Mouse (Mus musculus) stomach, embryonic 14.5 days (tissue): ENCODE measurements at regions not wholly inside any gene's neighbourhood (a gene's known extent, or its start where the extent isn't known, plus 50 kb on each side); places are given as distances from the start of the nearest gene placed in this dataset.
A peak's percentile ranks its signal among the peaks of the same experiment; 100 is the strongest.

Experiments used
- ATAC-seq: fragments of 200-750 bp; cut with Nextera tagmentation; 2 replicates; pipeline ENCODE4 v1.8.0; 2017; ENCODE audit warnings: low read depth, moderate TSS enrichment; ENCODE audit not compliant: insufficient number of reproducible peaks, insufficient read depth, low FRiP score
- H3K27ac ChIP-seq: fragments of 300-500 bp; sonication (generic); 2 replicates; pipeline ENCODE4 v1.5.1; 2014; ENCODE audit warnings: mild to moderate bottlenecking, low read length, moderate library complexity, mixed read lengths
- H3K27me3 ChIP-seq: fragments of 300-500 bp; sonication (generic); 2 replicates; pipeline ENCODE4 v1.6.1; 2014; ENCODE audit warnings: low read length, control low read depth, mixed read lengths; ENCODE audit not compliant: control insufficient read depth, insufficient read depth
- H3K36me3 ChIP-seq: fragments of 300-500 bp; sonication (generic); 2 replicates; pipeline ENCODE4 v1.6.1; 2014; ENCODE audit warnings: mild to moderate bottlenecking, control low read depth, low read length, moderate library complexity, mixed read lengths; ENCODE audit not compliant: control insufficient read depth, insufficient read depth
- H3K4me1 ChIP-seq: fragments of 300-500 bp; sonication (generic); 2 replicates; pipeline ENCODE4 v1.6.1; 2014; ENCODE audit warnings: low read length, control low read depth, mixed read lengths; ENCODE audit not compliant: control insufficient read depth, insufficient read depth
- H3K4me2 ChIP-seq: fragments of 300-500 bp; sonication (generic); replicated peaks from 2 replicates; pipeline ENCODE4 v1.6.1; 2014; ENCODE audit warnings: low read depth, low read length, control low read depth
- H3K4me3 ChIP-seq: fragments of 300-500 bp; sonication (generic); 2 replicates; pipeline ENCODE4 v1.5.1; 2014; ENCODE audit warnings: low read depth, low read length, control low read depth
- H3K9ac ChIP-seq: fragments of 300-500 bp; sonication (generic); replicated peaks from 2 replicates; pipeline ENCODE4 v1.6.1; 2014; ENCODE audit warnings: low read depth, mild to moderate bottlenecking, control low read depth, low read length, moderate library complexity, mixed read lengths
- H3K9me3 ChIP-seq: fragments of 300-500 bp; sonication (generic); 2 replicates; pipeline ENCODE4 v1.6.1; 2016; ENCODE audit warnings: low read depth, low read length, control low read depth; ENCODE audit not compliant: control insufficient read depth
- WGBS: fragments of 180-500 bp; shearing (Covaris S2); extraction: QIAGEN DNeasy Blood & Tissue Kit; methylation state at CpG from one replicate; pipeline ENCODE4 v1.1.7; 2014; 5-methylcytosine and 5-hydroxymethylcytosine counted together

DNA sequence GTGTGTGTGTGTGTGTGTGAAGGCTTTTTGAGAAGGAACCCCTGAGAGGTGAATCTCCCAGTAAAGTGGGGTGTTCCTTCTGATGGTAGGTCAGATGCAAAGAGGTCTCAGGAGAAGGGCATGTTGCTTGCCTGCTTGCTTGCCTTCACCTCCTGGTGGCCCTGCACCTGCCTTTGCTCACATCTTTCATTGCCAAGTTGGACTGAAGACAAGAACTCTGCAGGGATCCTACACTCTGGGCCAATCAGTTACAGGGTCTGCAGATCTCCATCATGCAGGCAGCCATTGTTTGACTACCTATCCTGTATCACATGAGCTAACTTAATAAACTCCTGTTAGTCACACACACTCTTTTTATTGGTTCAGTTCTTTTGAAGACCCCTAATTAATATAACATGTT lies 148.4 kb downstream of the Sox11 start:
- Histone ChIP-seq H3K4me2 (no peak overlapping the region), H3K9me3 (no peaks in the 10 kb centered on the region), H3K27ac (no peak overlapping the region), H3K27me3 (no peaks in the 10 kb centered on the region), H3K4me3 (no peak overlapping the region), H3K4me1 (no peaks in the 10 kb centered on the region), H3K36me3 (no peaks in the 10 kb centered on the region), H3K9ac (no peak overlapping the region)
- no peak for ATAC-seq

DNA sequence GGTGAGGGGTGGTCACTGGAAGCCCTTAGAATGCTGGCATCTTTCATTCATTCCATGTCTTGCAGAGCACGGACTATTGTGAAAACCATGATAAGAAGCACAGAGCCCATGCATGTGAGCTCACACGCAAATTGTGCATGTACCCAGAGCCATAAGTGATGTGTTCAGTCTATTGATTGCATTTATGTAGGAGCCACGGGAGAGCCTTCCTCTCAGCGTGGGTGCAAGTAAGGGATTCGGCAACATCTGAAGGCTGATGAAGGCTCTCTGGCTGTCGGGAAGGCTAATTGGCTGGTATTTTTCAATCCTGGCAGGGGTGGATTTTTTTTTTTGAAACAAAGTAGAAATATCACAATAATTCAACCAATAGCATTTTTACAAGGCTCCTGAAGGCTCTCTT lies 150.5 kb downstream of the Sox11 start:
- Histone ChIP-seq H3K9ac (no peak overlapping the region), H3K36me3 (no peaks in the 10 kb centered on the region), H3K27ac (no peak overlapping the region), H3K9me3 (no peaks in the 10 kb centered on the region), H3K4me3 (no peak overlapping the region), H3K27me3 (no peaks in the 10 kb centered on the region), H3K4me2 (no peak overlapping the region), H3K4me1 (no peaks in the 10 kb centered on the region)
- no peak for ATAC-seq
- 90% methylated on average over 6 of the region's 6 CpGs for WGBS

DNA sequence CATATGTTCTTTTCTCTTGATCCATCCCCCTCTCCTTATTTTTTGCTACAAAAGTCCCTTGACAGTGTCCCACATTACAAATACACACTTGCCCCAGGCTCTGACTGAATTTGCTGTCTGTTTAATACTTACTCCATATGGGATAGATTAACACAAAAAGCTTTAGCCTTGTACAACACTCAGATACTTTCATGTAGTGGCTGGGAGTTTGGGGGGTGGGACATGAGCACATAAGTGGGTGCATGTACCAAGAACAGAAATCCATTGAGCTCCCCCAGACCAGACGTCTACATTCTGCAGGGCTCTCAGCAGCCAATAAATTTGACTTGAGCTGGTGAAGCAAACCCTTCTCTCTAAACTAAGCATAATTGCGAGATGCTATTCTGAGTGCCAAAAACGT lies 154.9 kb downstream of the Sox11 start:
- no peaks in the 10 kb centered on the region for H3K36me3 ChIP-seq

DNA sequence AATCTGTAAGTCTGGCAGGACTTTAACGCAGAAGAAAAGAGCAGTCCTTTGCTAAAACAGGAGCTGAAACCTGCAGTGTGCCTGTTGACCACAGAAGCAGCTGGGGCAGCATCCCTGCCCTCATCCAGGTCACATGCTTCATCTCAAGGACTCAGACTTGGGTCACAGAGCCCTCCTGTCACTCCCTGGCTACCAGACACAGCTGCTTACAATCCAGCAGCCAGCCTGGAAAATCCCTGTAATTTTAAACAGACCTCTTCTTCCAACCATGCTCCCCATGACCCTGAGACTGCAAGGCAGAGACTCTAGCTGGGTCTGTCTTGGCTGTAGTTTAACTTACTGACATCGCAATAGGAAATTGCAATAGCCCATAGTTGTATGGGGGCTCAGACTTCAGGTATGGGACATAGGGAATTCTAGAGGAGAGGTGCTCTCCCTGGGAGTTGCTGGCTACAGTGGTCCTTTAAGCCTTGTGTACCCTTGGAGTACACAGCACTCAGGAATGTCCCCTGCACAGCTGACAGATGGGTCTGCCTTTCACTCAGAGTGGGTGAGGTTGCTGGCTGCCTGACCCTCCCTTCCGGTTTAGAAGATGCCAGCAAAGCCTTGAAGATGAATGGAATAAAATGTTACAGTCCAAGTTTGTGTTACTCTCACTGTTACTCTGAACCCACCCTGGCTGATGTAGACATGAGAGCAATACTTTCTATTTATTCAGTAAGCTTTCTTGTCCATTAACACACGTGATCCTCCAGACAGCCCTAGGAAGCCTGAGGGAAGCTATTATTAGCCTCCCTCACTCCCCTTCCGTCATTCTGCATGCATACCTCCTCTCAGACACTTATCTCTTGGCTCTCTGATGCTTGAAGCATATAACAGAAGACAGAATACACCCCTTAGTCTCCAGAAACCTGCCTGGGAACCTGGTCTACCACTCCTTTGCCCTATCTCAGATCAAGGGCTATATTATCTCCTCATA lies 159.7 kb downstream of the Sox11 start:
- ATAC-seq = peak; percentile 23; the same call in 1 of the 2 replicates
- Histone ChIP-seq H3K27ac (no peak overlapping the region; the same call in 1 of the 2 replicates), H3K27me3 (no peaks in the 10 kb centered on the region), H3K36me3 (no peaks in the 10 kb centered on the region), H3K4me3 (no peak overlapping the region), H3K4me2 (no peak overlapping the region), H3K4me1 (peaks cover 15% of the 10 kb centered on the region), H3K9me3 (no peaks in the 10 kb centered on the region; the same call in 1 of the 2 replicates), H3K9ac (no peak overlapping the region)
- WGBS = 28% methylated on average over 5 of the region's 5 CpGs

More for the DNA sequence above, 154.9 kb downstream of the Sox11 start:
- Histone ChIP-seq H3K27me3 (no peaks in the 10 kb centered on the region), H3K9me3 (no peaks in the 10 kb centered on the region), H3K4me2 (no peak overlapping the region), H3K4me3 (no peak overlapping the region), H3K9ac (no peak overlapping the region), H3K27ac (no peak overlapping the region), H3K4me1 (peaks cover 11% of the 10 kb centered on the region)
- WGBS = 30% methylated on average over 3 of the region's 3 CpGs
- no peak for ATAC-seq

DNA sequence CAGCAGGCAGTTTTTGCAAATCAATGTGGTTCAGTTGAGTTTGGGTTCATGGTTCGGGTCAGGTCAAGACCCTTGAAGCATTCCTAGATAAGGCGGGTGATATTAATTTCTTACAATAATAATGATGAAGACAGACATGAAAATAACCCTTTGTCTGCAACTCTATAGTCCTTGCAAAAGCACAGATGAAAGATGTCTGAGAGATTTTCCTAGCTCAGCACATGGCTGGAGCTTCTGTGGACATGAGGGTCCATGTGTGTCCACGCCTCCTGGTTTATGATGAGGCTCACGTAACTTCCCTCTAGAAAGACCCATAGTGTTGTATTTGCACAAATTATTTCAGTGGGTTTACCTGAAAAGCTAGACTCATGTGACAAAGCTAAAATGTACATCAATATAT lies 168.8 kb downstream of the Sox11 start:
- no peak overlapping the region for H3K4me2 ChIP-seq
- H3K9ac ChIP-seq = no peak overlapping the region
- 0 out of 2 replicates have a peak, but pooled peaks cover 6% of the 10 kb centered on the region for H3K4me1 ChIP-seq
- no peak overlapping the region for H3K4me3 ChIP-seq
- H3K9me3 ChIP-seq = no peaks in the 10 kb centered on the region; the same call in 1 of the 2 replicates
- WGBS = 87% methylated on average over 4 of the region's 4 CpGs
- H3K27ac ChIP-seq = no peak overlapping the region
- no peaks in the 10 kb centered on the region for H3K27me3 ChIP-seq
- no peak for ATAC-seq
- no peaks in the 10 kb centered on the region for H3K36me3 ChIP-seq

DNA sequence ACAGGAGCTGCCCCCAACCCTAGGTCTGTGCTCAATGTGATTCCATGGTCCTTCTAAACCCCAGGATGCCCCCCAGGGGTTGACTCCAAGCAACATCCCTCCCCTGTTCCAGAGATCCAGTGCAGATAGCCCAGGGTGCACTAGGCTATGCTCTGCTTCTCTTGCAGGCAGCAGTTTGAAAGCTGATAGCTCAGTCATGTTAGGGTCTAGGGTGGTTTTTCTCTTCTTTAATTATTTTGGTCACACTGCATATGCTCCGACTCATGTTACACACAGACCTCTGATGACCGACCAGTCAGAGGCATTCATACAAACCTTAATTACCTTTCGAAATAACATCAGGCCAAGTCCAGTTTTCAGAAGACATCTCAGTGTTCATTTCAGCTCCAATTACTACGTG lies 169.2 kb downstream of the Sox11 start:
- Histone ChIP-seq H3K4me2 (no peak overlapping the region), H3K4me3 (no peak overlapping the region), H3K4me1 (0 out of 2 replicates have a peak, but pooled peaks cover 6% of the 10 kb centered on the region), H3K9me3 (no peaks in the 10 kb centered on the region; the same call in 1 of the 2 replicates), H3K27me3 (no peaks in the 10 kb centered on the region), H3K36me3 (no peaks in the 10 kb centered on the region), H3K27ac (no peak overlapping the region), H3K9ac (no peak overlapping the region)
- 76% methylated on average over 4 of the region's 4 CpGs for WGBS
- ATAC-seq = no peak

DNA sequence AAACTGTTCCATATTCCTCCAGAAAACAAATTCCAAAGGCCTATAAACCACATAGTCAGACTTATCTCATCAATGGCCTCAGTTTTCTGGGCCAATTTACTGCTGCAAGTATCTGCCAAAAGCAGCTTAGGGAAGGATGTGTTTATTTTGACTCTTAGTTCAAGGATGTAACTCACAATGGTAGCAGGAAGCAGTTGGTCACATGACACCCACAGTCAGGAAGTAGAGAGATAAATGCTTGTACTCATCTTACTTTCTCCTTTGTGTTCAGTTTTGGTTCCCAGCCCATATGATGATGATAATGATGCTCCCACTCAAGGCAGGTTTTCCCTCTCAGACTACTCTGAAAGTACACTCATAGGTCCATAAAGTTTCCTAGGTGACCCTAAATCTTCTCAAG lies 170.8 kb downstream of the Sox11 start:
- no peaks in the 10 kb centered on the region for H3K36me3 ChIP-seq
- H3K27ac ChIP-seq = no peak overlapping the region
- no peak overlapping the region for H3K4me3 ChIP-seq
- H3K9ac ChIP-seq = no peak overlapping the region
- H3K4me2 ChIP-seq = no peak overlapping the region
- 0 out of 2 replicates have a peak, but pooled peaks cover 6% of the 10 kb centered on the region for H3K4me1 ChIP-seq
- ATAC-seq = no peak
- no peaks in the 10 kb centered on the region for H3K27me3 ChIP-seq
- H3K9me3 ChIP-seq = no peaks in the 10 kb centered on the region

DNA sequence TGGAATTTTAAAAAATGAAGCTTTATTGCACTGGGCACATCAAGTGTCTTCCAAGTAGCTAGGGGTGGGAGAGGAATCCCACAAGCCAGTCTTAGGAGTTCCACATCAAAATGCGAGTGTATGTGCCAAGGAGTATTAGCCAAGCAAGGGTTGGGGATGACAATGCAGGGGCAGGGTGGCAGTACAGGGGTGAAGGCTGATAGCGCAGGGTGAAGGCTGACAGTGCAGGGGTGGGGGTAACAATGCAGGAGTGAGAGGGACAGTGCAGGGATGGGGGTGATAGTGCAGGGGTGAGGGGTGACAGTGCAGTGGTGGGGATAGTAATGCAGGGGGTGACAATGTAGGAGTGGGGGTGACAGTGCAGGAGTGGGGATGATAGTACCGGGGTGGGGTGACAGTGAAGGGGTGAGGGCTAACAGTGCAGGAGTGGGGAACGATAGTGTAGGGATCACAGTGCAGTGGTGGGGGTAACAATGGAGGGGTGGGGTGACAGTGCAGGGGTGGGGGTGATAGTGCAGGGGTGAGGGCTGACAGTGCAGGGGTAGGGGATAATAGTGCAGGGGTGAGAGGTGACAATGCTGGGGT lies 177.4 kb downstream of the Sox11 start:
- no peaks in the 10 kb centered on the region for H3K9me3 ChIP-seq
- H3K4me2 ChIP-seq = no peak overlapping the region
- no peak overlapping the region for H3K27ac ChIP-seq
- ATAC-seq = no peak
- H3K9ac ChIP-seq = no peak overlapping the region
- H3K4me1 ChIP-seq = no peaks in the 10 kb centered on the region
- 90% methylated on average over 4 of the region's 4 CpGs for WGBS
- H3K4me3 ChIP-seq = no peak overlapping the region
- H3K36me3 ChIP-seq = no peaks in the 10 kb centered on the region
- no peaks in the 10 kb centered on the region for H3K27me3 ChIP-seq
